Comparison of ENCODE assay signal across 8 mouse cellular contexts in genomic region chr12:8521375-8522047, GRCm38 (mm10). TPM values are rescaled to one million over a fixed set of nuclear protein-coding genes. Genes with fewer than 3 reads are reported as not detected.
A peak's percentile ranks its signal among the peaks of the same experiment; 100 is the strongest.
DNase-seq lines count a peak whose midpoint lies in the region; ATAC-seq and TF ChIP-seq lines count a peak whose summit lies in the region.

No protein-coding gene starts in this region.

- WGBS in forebrain, embryonic 11.5 days: 58% methylated on average over 12 of the region's 12 CpGs
- WGBS in forebrain, embryonic 15.5 days: 65% methylated on average over 12 of the region's 12 CpGs
- 59% methylated on average over 12 of the region's 12 CpGs for WGBS in kidney, postnatal 0 days

- no peaks in the 10 kb centered on the region for H3K4me1 ChIP-seq in forebrain, embryonic 11.5 days (replicated peaks; ENCODE audit: control insufficient read depth, insufficient read depth, low read length)
- no peaks in the 10 kb centered on the region for H3K4me1 ChIP-seq in forebrain, embryonic 15.5 days
- peaks cover 4% of the 10 kb centered on the region; the same call in 1 of the 2 replicates for H3K4me1 ChIP-seq in kidney, postnatal 0 days (replicated peaks; ENCODE audit: insufficient read depth, low read length)

- ATAC-seq in forebrain, embryonic 11.5 days (replicated peaks; ENCODE audit: low FRiP score): no peak
- ATAC-seq in forebrain, embryonic 15.5 days (replicated peaks): no peak
- ATAC-seq in kidney, postnatal 0 days (replicated peaks; ENCODE audit: low FRiP score, low read depth): no peak; the same call in 1 of the 2 replicates

- no peaks in the 10 kb centered on the region for H3K9me3 ChIP-seq in forebrain, embryonic 11.5 days (ENCODE audit: control insufficient read depth, low read length)
- no peaks in the 10 kb centered on the region for H3K9me3 ChIP-seq in forebrain, embryonic 15.5 days
- no peaks in the 10 kb centered on the region for H3K9me3 ChIP-seq in kidney, postnatal 0 days (replicated peaks; ENCODE audit: low read length)

- no peak for TF ChIP-seq CTCF in kidney, postnatal 0 days (IDR thresholded peaks at IDR 0.05; ENCODE audit: low read depth)

- H3K4me3 ChIP-seq in forebrain, embryonic 11.5 days (ENCODE audit: low read depth, low read length): no peak overlapping the region
- no peak overlapping the region for H3K4me3 ChIP-seq in forebrain, embryonic 15.5 days
- no peak overlapping the region for H3K4me3 ChIP-seq in kidney, postnatal 0 days (replicated peaks; ENCODE audit: low read depth, low read length)

- H3K27ac ChIP-seq in forebrain, embryonic 11.5 days (ENCODE audit: low read depth, low read length): no peak overlapping the region
- no peak overlapping the region for H3K27ac ChIP-seq in forebrain, embryonic 15.5 days (replicated peaks)
- H3K27ac ChIP-seq in kidney, postnatal 0 days: peak overlapping the region; percentile 15; the same call in 1 of the 2 replicates

- no peaks in the 10 kb centered on the region for H3K36me3 ChIP-seq in forebrain, embryonic 11.5 days (ENCODE audit: control insufficient read depth, insufficient read depth, low read length)
- H3K36me3 ChIP-seq in forebrain, embryonic 15.5 days: no peaks in the 10 kb centered on the region
- no peaks in the 10 kb centered on the region for H3K36me3 ChIP-seq in kidney, postnatal 0 days (ENCODE audit: insufficient read depth, low read length)

- no peak overlapping the region for H3K4me2 ChIP-seq in forebrain, embryonic 11.5 days (ENCODE audit: low read depth, low read length, severe bottlenecking)
- no peak overlapping the region for H3K4me2 ChIP-seq in forebrain, embryonic 15.5 days (replicated peaks)
- H3K4me2 ChIP-seq in kidney, postnatal 0 days (ENCODE audit: low read length): no peak overlapping the region

- H3K9ac ChIP-seq in forebrain, embryonic 11.5 days (ENCODE audit: low read length): no peak overlapping the region
- no peak overlapping the region for H3K9ac ChIP-seq in forebrain, embryonic 15.5 days (replicated peaks)
- H3K9ac ChIP-seq in kidney, postnatal 0 days (ENCODE audit: low read depth, low read length): no peak overlapping the region

- no peaks in the 10 kb centered on the region for H3K27me3 ChIP-seq in forebrain, embryonic 11.5 days (ENCODE audit: control insufficient read depth, insufficient read depth, low read length)
- no peaks in the 10 kb centered on the region for H3K27me3 ChIP-seq in forebrain, embryonic 15.5 days
- H3K27me3 ChIP-seq in kidney, postnatal 0 days (ENCODE audit: insufficient read depth, low read length): no peaks in the 10 kb centered on the region

- DNase-seq in forebrain, embryonic 11.5 days (ENCODE audit: low spot score): peak; percentile 50
- DNase-seq in A20 (ENCODE audit: low read depth, low spot score): peak; percentile 57
- peak; percentile 56 for DNase-seq in adrenal gland, postnatal 10 days
- peak; percentile 93 for DNase-seq in heart, adult 8-10 months (ENCODE audit: low spot score)
- DNase-seq in kidney, postnatal 0 days (ENCODE audit: low spot score): peak; percentile 75
- DNase-seq in lung, postnatal 25 days (ENCODE audit: low spot score): peak; percentile 82
- peak; percentile 45 for DNase-seq in testis, postnatal 14 days (ENCODE audit: low spot score)

RNA-seq across cellular contexts. Expression of gene Rhob, which starts 21.7 kb away (rescaled TPM):
- polyA plus RNA-seq in forebrain, embryonic 11.5 days (2014; fragmentation: Nextera tagmentation; extraction: Ambion mirVana): 55.1 and 58.3 TPM in 2 replicates
- polyA plus RNA-seq in forebrain, embryonic 15.5 days (2015; fragmentation: Nextera tagmentation; extraction: Ambion mirVana): 73.8 and 77.6 TPM in 2 replicates
- 100 to 1,000 TPM; 177 to 223 TPM for total RNA-seq in adrenal gland, postnatal 10 days (2021)
- 100 to 1,000 TPM; 134 to 157 (median 146) TPM for total RNA-seq in heart, adult 8-10 months (2022)
- 48.3 and 53.6 TPM in 2 replicates for polyA plus RNA-seq in kidney, postnatal 0 days (2015; fragmentation: Nextera tagmentation; extraction: Ambion mirVana)
